Mouse (Mus musculus) G1E-ER4 (cell line): ENCODE measurements around the gene Stard10. TPM values are rescaled to one million over a fixed set of nuclear protein-coding genes. Genes with fewer than 3 reads are reported as not detected.

ENCODE experiments used
- GATA1 ChIP-seq: IDR thresholded peaks from one replicate; pipeline ENCODE4 v1.8.0; 2012; ENCODE audit warnings: low read length, inconsistent platforms
- polyA plus RNA-seq: library from polyadenylated mRNA; stranded (reverse); fragments of >175 nt; gene quantifications from 2 replicates; pipeline ENCODE4 v1.2.3, GENCODE M21; 2012

The Stard10 gene
- polyA plus RNA-seq, 1 experiment: not detected

DNA sequence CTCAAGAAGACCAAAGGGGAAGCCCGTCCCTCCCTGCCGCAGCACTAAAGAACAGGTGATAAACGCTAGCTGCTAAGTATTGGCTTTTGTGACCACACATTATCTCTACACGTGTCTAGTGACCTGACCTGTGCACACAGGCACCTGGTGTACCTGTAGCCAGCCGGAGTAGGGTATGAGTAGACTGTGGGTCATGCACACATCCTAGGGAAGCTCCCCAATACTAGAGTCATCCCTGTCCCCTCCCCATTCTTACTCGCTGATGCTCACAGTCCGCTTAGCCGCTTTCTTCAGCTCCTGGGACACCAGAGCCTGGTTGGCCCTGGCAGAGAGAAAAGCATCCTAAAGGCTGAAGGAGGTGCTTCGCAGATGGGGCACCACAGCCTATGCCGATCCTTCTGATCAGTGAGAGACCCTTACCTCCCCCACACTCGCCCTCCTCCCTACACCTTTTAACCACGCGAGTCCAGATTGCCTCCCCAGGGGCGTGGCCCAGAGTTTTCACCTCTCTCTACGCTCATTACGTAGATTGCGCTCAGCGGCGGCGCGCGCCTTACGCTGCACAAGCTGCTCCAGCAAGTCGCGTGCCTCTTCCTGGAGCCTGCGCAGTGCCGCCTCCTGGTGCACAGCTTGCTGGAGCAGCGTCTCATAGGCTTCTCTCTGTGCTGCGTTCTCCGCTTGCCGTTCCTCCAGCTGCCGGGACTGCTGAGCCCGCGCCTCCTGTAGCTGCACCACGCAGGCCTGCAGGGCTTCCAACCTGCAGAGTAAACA lies 20.4 kb upstream of the Stard10 start:
- TF ChIP-seq GATA1: no peak

GRCm38 (mm10) chr7:101297023-101297405 lies 19.9 kb upstream of the Stard10 start:
- no peak for TF ChIP-seq GATA1

- TF ChIP-seq GATA1: no peak
Measured at GRCm38 (mm10) chr7:101298375-101298774, 18.5 kb upstream of the Stard10 start.

- TF ChIP-seq GATA1: no peak
Measured at GRCm38 (mm10) chr7:101301361-101301880, 15.5 kb upstream of the Stard10 start.

DNA sequence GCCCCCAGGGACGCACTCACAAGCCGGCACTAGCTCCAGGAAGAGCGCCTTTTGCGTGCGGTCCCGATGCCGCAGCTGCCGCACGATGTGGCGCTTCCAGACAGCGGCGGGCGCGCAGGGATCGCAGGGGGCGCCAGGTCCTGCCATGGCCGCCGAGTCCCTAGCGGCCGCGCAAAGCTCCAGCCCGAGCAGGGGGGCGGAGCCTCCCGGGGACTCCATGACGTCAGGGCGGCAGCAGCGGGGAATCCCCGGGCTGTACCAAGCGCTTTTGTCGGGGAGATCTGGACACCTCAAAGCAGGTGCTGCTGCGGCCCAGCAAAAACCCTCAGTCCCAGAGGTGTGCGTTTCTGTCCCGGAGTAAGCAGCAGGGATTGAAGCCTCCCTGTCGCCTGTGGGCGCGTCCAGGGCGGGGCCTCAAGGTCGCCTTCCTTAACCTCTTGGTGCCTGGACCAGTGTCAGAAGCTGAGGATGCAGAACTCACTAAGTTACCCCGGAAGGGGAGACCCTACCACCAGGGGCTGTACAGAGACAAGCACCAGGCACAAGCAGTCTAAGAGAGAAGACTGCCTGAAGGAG lies 14.9 kb upstream of the Stard10 start, which contains the start of gene Atg16l2:
TSS of gene Atg16l2 (minus strand) at position 371 of the 576 bp plus-strand sequence.
- no peak for TF ChIP-seq GATA1

DNA sequence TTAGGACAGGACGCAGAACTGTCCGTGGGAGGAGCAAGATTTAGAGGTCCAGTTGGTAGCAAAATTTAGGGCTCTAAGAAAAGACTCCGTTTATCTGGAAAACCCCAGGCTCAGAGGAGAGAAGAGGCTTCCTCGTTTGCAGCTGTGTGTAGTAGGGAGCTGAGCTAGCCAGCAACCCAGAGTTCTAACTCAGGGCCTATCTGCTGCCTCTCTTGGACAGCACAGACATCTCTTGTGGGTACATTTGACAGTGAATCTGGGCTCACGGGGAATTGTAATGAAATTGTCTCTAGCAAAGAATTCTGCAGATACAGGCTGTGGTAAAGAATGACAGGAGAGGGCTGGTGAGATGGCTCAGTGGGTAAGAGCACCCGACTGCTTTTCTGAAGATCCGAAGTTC lies 14.2 kb upstream of the Stard10 start:
- TF ChIP-seq GATA1: no peak

DNA sequence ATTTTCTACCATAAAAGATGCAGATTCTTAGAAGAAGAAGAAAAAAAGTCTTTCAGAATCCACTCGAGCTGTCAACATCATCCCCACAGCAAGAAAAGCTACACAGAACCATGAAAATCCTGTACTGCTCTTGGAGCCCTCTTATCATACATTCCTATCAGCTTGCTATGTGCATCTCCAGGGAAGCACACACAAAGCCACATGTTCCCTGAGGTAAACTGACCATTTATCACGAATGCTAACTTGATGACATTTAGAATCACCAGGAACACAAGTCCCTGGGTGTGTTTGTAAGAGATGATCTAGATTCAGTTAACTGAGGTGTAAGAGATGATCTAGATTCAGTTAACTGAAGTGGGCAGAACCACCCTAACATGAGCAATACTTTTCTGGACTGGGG lies 10.0 kb upstream of the Stard10 start:
- no peak for TF ChIP-seq GATA1

DNA sequence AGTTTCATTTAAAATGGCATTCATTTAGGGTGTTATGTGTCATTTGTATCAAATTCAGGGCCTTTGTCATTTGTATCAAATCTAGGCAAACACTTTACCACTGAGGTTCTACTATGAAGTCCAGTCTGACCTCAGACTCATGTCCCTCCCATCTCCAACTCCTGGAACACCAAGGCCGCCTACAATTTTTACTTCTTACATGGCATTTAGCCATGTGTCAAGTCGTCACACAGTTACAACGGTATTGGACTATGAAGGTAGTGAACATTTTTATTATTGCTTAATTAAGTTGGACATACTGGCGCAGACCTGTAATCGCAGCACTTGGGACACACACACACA lies 6.9 kb upstream of the Stard10 start:
- no peak for TF ChIP-seq GATA1

GRCm38 (mm10) chr7:101310327-101311028 lies 6.4 kb upstream of the Stard10 start:
- no peak for TF ChIP-seq GATA1

- no peak for TF ChIP-seq GATA1
Measured at GRCm38 (mm10) chr7:101311061-101311460, 5.8 kb upstream of the Stard10 start.

GRCm38 (mm10) chr7:101313033-101313432 lies 3.9 kb upstream of the Stard10 start:
- TF ChIP-seq GATA1: no peak

- no peak for TF ChIP-seq GATA1
Measured at GRCm38 (mm10) chr7:101314396-101314795, 2.5 kb upstream of the Stard10 start.

- TF ChIP-seq GATA1: no peak
Measured at GRCm38 (mm10) chr7:101315699-101316098, 1.2 kb upstream of the Stard10 start.

GRCm38 (mm10) chr7:101316591-101317001 lies 290 bp upstream of the Stard10 start:
- no peak for TF ChIP-seq GATA1

GRCm38 (mm10) chr7:101318848-101319247 lies 2.0 kb downstream of the Stard10 start:
- TF ChIP-seq GATA1: no peak

GRCm38 (mm10) chr7:101319796-101320195 lies 2.9 kb downstream of the Stard10 start:
- no peak for TF ChIP-seq GATA1
